Mouse (Mus musculus) kidney, adult 2 months (tissue): ENCODE measurements around the gene Gprasp1. TPM values are rescaled to one million over a fixed set of nuclear protein-coding genes. Genes with fewer than 3 reads are reported as not detected.
"Not testable (repeated sequence)": the region's sequence is repeated elsewhere in the genome, so short reads cannot be mapped to it uniquely, and the experiment has no call there.

ENCODE experiments used
- DNase-seq: peaks from one replicate; pipeline ENCODE4 v3.0.0; 2021
- H3K27ac ChIP-seq: fragments of 200-500 bp; 2 replicates; pipeline ENCODE4 v1.5.1; 2012; ENCODE audit warnings: low read depth, low read length, control low read depth, inconsistent platforms; ENCODE audit not compliant: insufficient read depth
- H3K27me3 ChIP-seq: fragments of 200-500 bp; replicated peaks from 2 replicates; pipeline ENCODE4 v1.6.1; 2012; ENCODE audit warnings: mild to moderate bottlenecking, moderate library complexity, low read length, inconsistent platforms; ENCODE audit not compliant: control insufficient read depth, insufficient read depth
- H3K36me3 ChIP-seq: fragments of 200-500 bp; 2 replicates; pipeline ENCODE4 v1.6.1; 2012; ENCODE audit warnings: mild to moderate bottlenecking, moderate library complexity, low read length, inconsistent platforms; ENCODE audit not compliant: control insufficient read depth, insufficient read depth
- H3K4me1 ChIP-seq: fragments of 200-500 bp; 2 replicates; pipeline ENCODE4 v1.6.1; 2011; ENCODE audit warnings: low read length; ENCODE audit not compliant: control insufficient read depth, insufficient read depth
- H3K4me3 ChIP-seq: fragments of 200-500 bp; 2 replicates; pipeline ENCODE4 v1.5.1; 2011; ENCODE audit warnings: mild to moderate bottlenecking, low read depth, low read length, control low read depth; ENCODE audit not compliant: insufficient read depth
- CTCF ChIP-seq: fragments of 200-500 bp; conservative IDR thresholded peaks from 2 replicates; pipeline ENCODE4 v1.5.1; 2011; ENCODE audit warnings: low read depth, mild to moderate bottlenecking, control low read depth, low read length, moderate library complexity, mixed read lengths; ENCODE audit not compliant: insufficient read depth, insufficient read length
- POLR2A ChIP-seq: fragments of 200-500 bp; IDR thresholded peaks from one replicate; pipeline ENCODE4 v1.6.1; 2011; ENCODE audit warnings: low read depth, low read length, control low read depth
- WGBS: fragments of 180-500 bp; shearing (Covaris S2); methylation state at CpG from one replicate; pipeline ENCODE4 v1.1.7; 2018; 5-methylcytosine and 5-hydroxymethylcytosine counted together
- polyA plus RNA-seq: library from polyadenylated mRNA; depleted of rRNA; stranded (reverse); fragments of >200 nt; gene quantifications from 2 replicates; pipeline ENCODE4 v1.2.3, GENCODE M21; 2012; rRNA removed

Gprasp1 gene
- polyA plus RNA-seq, 1 experiment, result 11.5 TPM

DNA sequence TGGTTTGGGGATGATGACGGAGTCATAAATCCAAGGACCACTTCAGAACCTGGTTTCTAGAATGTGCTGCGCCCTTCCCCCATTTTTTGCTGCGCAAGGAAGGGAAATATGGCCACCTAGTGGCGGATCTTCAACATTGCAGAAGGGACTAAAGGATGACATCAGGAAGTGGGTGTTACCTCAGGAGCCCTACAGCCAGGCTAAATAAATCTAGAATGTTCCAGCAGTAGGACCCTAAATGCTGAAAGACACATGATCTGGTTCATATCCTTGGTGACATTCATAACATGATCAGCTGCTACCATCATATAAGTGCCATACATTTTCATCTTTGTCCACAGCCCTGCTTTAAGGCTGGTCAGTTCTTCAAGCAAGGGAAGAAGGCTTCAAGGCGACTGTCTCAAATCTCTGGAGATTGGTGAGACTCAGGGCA, 54.7 kb downstream of the Gprasp1 start, which contains the start of gene Bhlhb9:
Gene Bhlhb9, plus strand, starts transcription at position 383 of the 433 bp plus-strand sequence.
- TF ChIP-seq CTCF, result peak; percentile 39; the same call in 1 of the 2 replicates
- H3K4me3 ChIP-seq, result peak within 1 kb of the TSS; percentile 53
- H3K4me1 ChIP-seq, H3K27me3 ChIP-seq, H3K36me3 ChIP-seq, H3K27ac ChIP-seq: not testable (repeated sequence)
- peak; percentile 43 for DNase-seq
- WGBS, result 0% methylated on average over 3 of the region's 5 CpGs

DNA sequence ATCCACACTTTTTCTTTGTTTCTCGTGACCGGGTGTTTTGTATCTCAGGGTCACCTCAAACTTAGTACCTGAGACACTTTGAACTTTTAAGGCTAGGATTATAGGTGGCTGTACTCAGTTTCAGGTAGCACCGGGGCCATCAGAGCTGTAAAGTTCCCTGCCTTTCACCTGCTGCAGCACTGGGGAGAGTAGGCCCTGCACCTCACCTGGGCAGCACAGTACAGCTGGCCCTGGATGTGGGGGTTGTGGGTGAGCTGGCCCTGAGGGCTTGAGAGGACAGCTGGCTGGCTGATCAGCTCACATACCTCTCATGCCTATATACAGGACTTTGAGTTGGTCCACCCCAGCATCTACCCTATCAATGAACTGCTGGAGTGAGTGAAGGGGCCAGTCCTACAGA, 61.6 kb downstream of the Gprasp1 start:
- TF ChIP-seq CTCF, result no peak
- TF ChIP-seq POLR2A, result no peak
- Histone ChIP-seq H3K27ac (no peak overlapping the region), H3K4me3 (no peak overlapping the region), H3K36me3 (no peaks in the 10 kb centered on the region), H3K4me1 (no peaks in the 10 kb centered on the region), H3K27me3 (no peaks in the 10 kb centered on the region)
- DNase-seq, result no peak
- WGBS, result 89% methylated on average over 3 of the region's 3 CpGs

DNA sequence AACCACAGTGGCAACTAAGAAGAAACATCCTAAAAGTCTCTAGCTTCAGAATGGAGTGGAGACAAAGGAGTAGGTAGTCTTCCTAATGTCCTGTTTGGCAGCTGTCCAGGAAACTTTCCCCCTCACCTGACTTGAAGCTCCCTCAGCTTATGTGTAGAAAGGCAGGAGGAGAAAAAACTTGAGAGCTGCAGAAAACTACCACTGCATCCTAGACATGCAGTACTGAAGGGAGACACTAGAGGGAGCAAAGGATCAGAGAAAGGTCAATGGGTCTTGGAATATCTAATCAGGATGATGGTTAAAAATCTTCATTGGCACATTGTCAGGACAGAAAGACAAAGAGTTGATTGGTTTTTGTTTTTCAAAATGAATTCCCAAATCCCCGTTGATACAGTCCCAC, 63.2 kb downstream of the Gprasp1 start:
- no peak overlapping the region for H3K4me3 ChIP-seq
- peak; percentile 34 for DNase-seq
- H3K4me1 ChIP-seq, result no peaks in the 10 kb centered on the region
- 0% methylated on average over 1 of the region's 1 CpGs for WGBS
- TF ChIP-seq POLR2A (no peak), CTCF (no peak; the same call in 1 of the 2 replicates)
- H3K27ac ChIP-seq, result no peak overlapping the region
- no peaks in the 10 kb centered on the region for H3K27me3 ChIP-seq
- H3K36me3 ChIP-seq, result no peaks in the 10 kb centered on the region

DNA sequence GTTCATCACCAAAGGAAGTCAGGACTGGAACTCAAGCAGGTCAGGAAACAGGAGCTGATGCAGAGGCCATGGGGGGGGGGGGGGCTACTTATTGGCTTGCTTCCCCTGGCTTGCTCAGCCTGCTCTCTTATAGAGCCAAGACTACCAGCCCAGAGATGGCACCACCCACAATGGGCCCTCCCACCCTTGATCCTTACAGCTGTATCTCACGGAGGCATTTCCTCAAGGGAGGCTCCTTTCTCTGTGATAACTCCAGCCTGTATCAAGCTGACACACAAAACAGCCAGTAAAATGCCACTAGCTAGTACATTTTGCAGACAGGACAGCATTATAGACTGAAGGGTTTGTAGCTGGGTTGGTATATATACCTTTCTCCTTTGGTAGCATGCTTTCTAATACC, 93.4 kb downstream of the Gprasp1 start:
- not testable (repeated sequence) for DNase-seq, H3K36me3 ChIP-seq, H3K27me3 ChIP-seq, H3K27ac ChIP-seq, H3K4me3 ChIP-seq, H3K4me1 ChIP-seq
- 38% methylated on average over 1 of the region's 1 CpGs for WGBS

DNA sequence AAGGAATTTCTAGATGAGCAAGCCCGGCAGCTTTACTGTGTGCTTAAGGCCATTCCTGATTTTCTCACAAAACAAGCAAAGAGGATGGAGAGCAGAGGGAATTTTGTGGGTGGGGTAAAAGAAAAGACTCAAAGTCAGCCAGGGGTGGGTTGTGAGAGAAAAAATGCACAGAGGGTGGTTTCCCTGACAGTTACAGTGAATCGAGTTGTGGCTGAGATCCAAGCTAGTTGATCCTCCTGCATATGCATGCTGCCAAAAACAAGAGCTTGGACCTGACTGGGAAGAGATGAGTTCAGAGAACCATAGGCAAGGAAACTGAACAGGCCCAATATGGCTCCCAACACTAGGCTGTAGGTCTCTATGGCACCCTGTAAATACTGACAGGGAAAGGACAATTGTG, 95.4 kb downstream of the Gprasp1 start:
- Histone ChIP-seq H3K27me3 (no peaks in the 10 kb centered on the region), H3K27ac (no peak overlapping the region), H3K36me3 (no peaks in the 10 kb centered on the region), H3K4me3 (no peak overlapping the region), H3K4me1 (no peaks in the 10 kb centered on the region)
- no peak for DNase-seq
- TF ChIP-seq CTCF (no peak), POLR2A (no peak)
- WGBS, result 60% methylated on average over 2 of the region's 2 CpGs

DNA sequence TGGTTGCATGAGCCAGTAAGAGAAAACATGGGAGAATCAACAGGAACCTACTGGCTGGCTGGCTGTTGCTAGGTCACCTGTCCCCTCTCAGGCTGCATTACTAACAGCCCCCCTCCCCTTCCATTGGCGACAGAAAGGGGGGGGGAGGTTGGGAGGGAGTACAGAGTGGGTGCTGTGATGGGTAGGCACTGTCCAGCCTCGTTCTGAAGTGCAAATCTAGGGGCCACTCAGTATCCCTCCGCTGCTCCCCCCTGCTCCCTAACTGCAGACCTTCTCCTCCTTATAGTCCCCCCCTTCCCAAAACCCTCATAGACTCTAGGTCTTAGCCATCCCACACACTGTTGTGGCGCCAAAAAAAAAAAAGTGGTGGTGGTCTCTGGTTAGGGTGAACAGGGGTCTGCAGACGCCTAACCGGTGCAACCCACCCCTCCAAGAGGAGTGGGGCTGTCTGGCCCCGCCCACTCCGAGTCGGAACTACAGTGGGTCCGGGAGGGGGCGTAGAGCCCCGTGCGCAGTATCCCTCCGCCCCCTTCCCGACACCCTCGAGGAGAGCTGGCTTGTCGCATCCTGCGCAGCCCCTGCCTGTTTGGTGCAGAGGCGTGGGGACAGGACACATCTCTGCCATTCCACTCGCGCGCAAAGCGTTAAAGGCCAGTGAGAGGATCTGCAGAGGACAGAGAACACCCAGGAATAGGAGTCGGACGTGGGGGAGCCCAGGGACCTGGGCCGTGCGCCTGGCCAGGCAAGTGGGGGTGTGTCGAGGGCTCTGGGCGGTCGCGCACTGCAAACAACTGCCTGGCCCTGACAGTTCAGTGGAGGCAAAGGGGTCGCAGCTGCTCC, 96.2 kb downstream of the Gprasp1 start, which contains the start of gene Gprasp2:
Gene Gprasp2, plus strand, starts transcription at position 514 of the 840 bp plus-strand sequence.
- H3K36me3 ChIP-seq, H3K27me3 ChIP-seq, H3K27ac ChIP-seq, H3K4me1 ChIP-seq: not testable (repeated sequence)
- peak; percentile 2 for DNase-seq
- 2% methylated on average over 27 of the region's 32 CpGs for WGBS
- H3K4me3 ChIP-seq, result peak within 1 kb of the TSS; percentile 43

DNA sequence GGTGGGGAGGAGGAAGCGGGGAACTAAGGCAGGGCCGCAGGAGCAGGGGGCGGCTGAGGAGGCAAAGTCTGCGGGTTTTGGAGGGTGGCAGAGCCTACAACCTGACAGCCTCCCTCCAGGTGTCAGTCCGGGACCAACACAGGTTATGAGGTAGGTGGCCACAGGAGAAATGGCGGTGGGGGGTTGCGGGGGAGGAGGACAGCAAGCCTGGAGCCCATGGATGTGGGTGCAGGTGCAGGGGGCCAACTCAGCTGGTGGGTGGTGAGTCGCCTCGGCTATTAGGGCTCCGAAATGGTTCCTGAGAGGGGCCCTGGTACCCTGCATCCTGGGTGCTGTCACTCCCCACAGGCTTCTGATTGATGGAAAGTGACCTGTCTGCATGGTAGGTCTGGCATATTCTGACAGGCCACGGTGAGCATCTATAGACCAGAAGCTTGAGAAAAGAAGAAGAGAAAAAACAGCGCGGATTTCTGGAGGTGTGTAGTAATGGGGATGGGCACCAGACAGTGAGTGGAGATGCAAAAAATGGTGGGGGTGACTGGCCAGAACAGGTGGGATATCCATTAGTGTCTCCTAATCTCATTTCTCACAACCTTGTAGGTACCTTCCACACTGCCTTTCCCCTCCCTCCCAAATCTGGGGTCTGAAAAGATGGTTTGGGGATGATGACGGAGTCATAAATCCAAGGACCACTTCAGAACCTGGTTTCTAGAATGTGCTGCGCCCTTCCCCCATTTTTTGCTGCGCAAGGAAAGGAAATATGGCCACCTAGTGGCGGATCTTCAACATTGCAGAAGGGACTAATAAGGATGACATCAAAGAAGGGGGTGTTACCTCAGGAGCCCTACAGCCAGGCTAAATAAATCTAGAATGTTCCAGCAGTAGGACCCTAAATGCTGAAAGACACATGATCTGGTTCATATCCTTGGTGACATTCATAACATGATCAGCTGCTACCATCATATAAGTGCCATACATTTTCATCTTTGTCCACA, 97.2 kb downstream of the Gprasp1 start:
- peak overlapping the region; percentile 43 for H3K4me3 ChIP-seq
- H3K27ac ChIP-seq, H3K4me1 ChIP-seq, H3K36me3 ChIP-seq, H3K27me3 ChIP-seq: not testable (repeated sequence)
- DNase-seq, result peak; percentile 15
- TF ChIP-seq CTCF, result 0 out of 2 replicates have a peak, but pooled peaks have one; percentile 22
- 1% methylated on average over 15 of the region's 17 CpGs for WGBS

Other genes with a start within 250 kb of the Gprasp1 start
- gene AV320801, start 248.1 kb upstream of the Gprasp1 start, polyA plus RNA-seq, result not detected in 2 replicates
- not detected in 2 replicates for gene Nxf7, start 144.0 kb upstream of the Gprasp1 start, polyA plus RNA-seq
- not detected in 2 replicates for gene Prame, start 115.0 kb upstream of the Gprasp1 start, polyA plus RNA-seq
- not detected in 2 replicates for gene Tcp11x2, start 48.9 kb upstream of the Gprasp1 start, polyA plus RNA-seq
- not detected in 2 replicates for gene Tmsb15a, start 17.5 kb upstream of the Gprasp1 start, polyA plus RNA-seq
- gene Armcx5, start within 50 bp of the Gprasp1 start, polyA plus RNA-seq, result 0.98 and 1.3 TPM in 2 replicates
- 2.2 and 3.3 TPM in 2 replicates for gene Bhlhb9, start 54.9 kb downstream of the Gprasp1 start, polyA plus RNA-seq
- gene Gprasp2, start 96.3 kb downstream of the Gprasp1 start, polyA plus RNA-seq, result 1.3 and 1.7 TPM in 2 replicates